Mouse (Mus musculus): Measurements from ENCODE around the gene Med22.
"Not testable (repeated sequence)": the region's sequence is repeated elsewhere in the genome, so short reads cannot be mapped to it uniquely, and the experiment has no call there.

Med22 gene

GRCm38 (mm10) chr2:26916738-26917137 lies 6.3 kb upstream of the Med22 start:
- DNase-seq (ENCODE audit: low read depth): no peak

GRCm38 (mm10) chr2:26915927-26916728 lies 5.7 kb upstream of the Med22 start, which contains the start of the genes Surf2 and Surf1:
TSS of gene Surf2 (plus strand) at chr2:26916367.
TSS of gene Surf1 (minus strand) at chr2:26916530.
- peak; percentile 83 for DNase-seq (ENCODE audit: low read depth)

GRCm38 (mm10) chr2:26914148-26914941 lies 3.9 kb upstream of the Med22 start:
- no peak for DNase-seq (ENCODE audit: low read depth)

GRCm38 (mm10) chr2:26913416-26914147 lies 3.1 kb upstream of the Med22 start:
- DNase-seq (ENCODE audit: low read depth): no peak

GRCm38 (mm10) chr2:26912253-26912770 lies 1.8 kb upstream of the Med22 start:
- DNase-seq (ENCODE audit: low read depth): no peak

GRCm38 (mm10) chr2:26910994-26911765 lies 703 bp upstream of the Med22 start:
- DNase-seq (ENCODE audit: low read depth): no peak

- no peak for DNase-seq (ENCODE audit: low read depth)
These were observed 1.1 kb downstream of the Med22 start for GRCm38 (mm10) chr2:26909387-26909784.

GRCm38 (mm10) chr2:26908710-26909386 lies 1.6 kb downstream of the Med22 start:
- DNase-seq (ENCODE audit: low read depth): peak; percentile 54

- peak; percentile 68 for DNase-seq (ENCODE audit: low read depth)
These were observed 3.4 kb downstream of the Med22 start for GRCm38 (mm10) chr2:26907109-26907508.

GRCm38 (mm10) chr2:26906431-26906830 lies 4.0 kb downstream of the Med22 start:
- DNase-seq (ENCODE audit: low read depth): no peak

GRCm38 (mm10) chr2:26905936-26906335 lies 4.5 kb downstream of the Med22 start:
- no peak for DNase-seq (ENCODE audit: low read depth)

GRCm38 (mm10) chr2:26903311-26903710 lies 7.2 kb downstream of the Med22 start:
- no peak for DNase-seq (ENCODE audit: low read depth)

GRCm38 (mm10) chr2:26902467-26903220 lies 7.8 kb downstream of the Med22 start, which contains the start of gene Surf6:
TSS of gene Surf6 (minus strand) at chr2:26902879.
- peak; percentile 98 for DNase-seq (ENCODE audit: low read depth)

GRCm38 (mm10) chr2:26901834-26902400 lies 8.6 kb downstream of the Med22 start:
- DNase-seq (ENCODE audit: low read depth): peak; percentile 52

GRCm38 (mm10) chr2:26900731-26901130 lies 9.7 kb downstream of the Med22 start:
- peak; percentile 47 for DNase-seq (ENCODE audit: low read depth)

- DNase-seq (ENCODE audit: low read depth): no peak
These were observed 14.6 kb downstream of the Med22 start for GRCm38 (mm10) chr2:26895898-26896297.

GRCm38 (mm10) chr2:26886170-26886569 lies 24.3 kb downstream of the Med22 start:
- DNase-seq (ENCODE audit: low read depth): not testable (repeated sequence)

GRCm38 (mm10) chr2:26885541-26885940 lies 24.9 kb downstream of the Med22 start:
- DNase-seq (ENCODE audit: low read depth): not testable (repeated sequence)

GRCm38 (mm10) chr2:26878571-26878970 lies 31.9 kb downstream of the Med22 start:
- no peak for DNase-seq (ENCODE audit: low read depth)
